Mouse (Mus musculus): ENCODE results near the gene Npm3. TPM values are rescaled to one million over a fixed set of nuclear protein-coding genes. Genes with fewer than 3 reads are reported as not detected.

Gene Npm3
- total and polyA plus RNA-seq, 2 experiments from 2014 or later = 5.6 to 35.7 TPM

GRCm38 (mm10) chr19:45742218-45742983 lies 7.0 kb downstream of the Npm3 start, which contains the start of gene Fgf8:
TSS of gene Fgf8 (minus strand) at chr19:45742915.
- no peaks in the 10 kb centered on the region for H3K36me3 ChIP-seq (ENCODE audit: insufficient read depth, low read length)
- no peak for DNase-seq (ENCODE audit: low spot score)
- H3K27ac ChIP-seq = no peak within 1 kb of the TSS
- TF ChIP-seq CTCF (IDR thresholded peaks at IDR 0.05; ENCODE audit: low read depth) = no peak
- no peak for ATAC-seq
- peak within 1 kb of the TSS; percentile 40 for H3K4me3 ChIP-seq (ENCODE audit: low read length)
- H3K9me3 ChIP-seq (ENCODE audit: low read length) = no peaks in the 10 kb centered on the region
- peak within 1 kb of the TSS; percentile 24; the same call in 1 of the 2 replicates for H3K9ac ChIP-seq (replicated peaks; ENCODE audit: low read length)
- peaks cover 10% of the 10 kb centered on the region for H3K4me1 ChIP-seq (ENCODE audit: insufficient read depth, low read length)
- WGBS = 1% methylated on average over 53 of the region's 68 CpGs
- H3K4me2 ChIP-seq (ENCODE audit: low read depth, low read length) = peak within 1 kb of the TSS; percentile 71
- peaks cover 66% of the 10 kb centered on the region for H3K27me3 ChIP-seq (ENCODE audit: insufficient read depth, low read length)

GRCm38 (mm10) chr19:45741431-45742217 lies 7.8 kb downstream of the Npm3 start:
- H3K27me3 ChIP-seq (ENCODE audit: insufficient read depth, low read length) = peaks cover 69% of the 10 kb centered on the region
- WGBS = 2% methylated on average over 45 of the region's 45 CpGs
- no peak for ATAC-seq
- no peak for DNase-seq (ENCODE audit: low spot score)
- no peak overlapping the region for H3K27ac ChIP-seq
- no peak for TF ChIP-seq CTCF (IDR thresholded peaks at IDR 0.05; ENCODE audit: low read depth)
- peak overlapping the region; percentile 40 for H3K4me3 ChIP-seq (ENCODE audit: low read length)
- H3K9ac ChIP-seq (replicated peaks; ENCODE audit: low read length) = no peak overlapping the region
- no peaks in the 10 kb centered on the region for H3K9me3 ChIP-seq (ENCODE audit: low read length)
- H3K4me2 ChIP-seq (ENCODE audit: low read depth, low read length) = peak overlapping the region; percentile 71
- H3K36me3 ChIP-seq (ENCODE audit: insufficient read depth, low read length) = no peaks in the 10 kb centered on the region
- peaks cover 17% of the 10 kb centered on the region for H3K4me1 ChIP-seq (ENCODE audit: insufficient read depth, low read length)

- H3K4me3 ChIP-seq (ENCODE audit: low read length) = no peak overlapping the region
- H3K36me3 ChIP-seq (ENCODE audit: insufficient read depth, low read length) = no peaks in the 10 kb centered on the region
- ATAC-seq (no peak), DNase-seq (ENCODE audit: low spot score) (no peak)
- H3K27me3 ChIP-seq (ENCODE audit: insufficient read depth, low read length) = peaks cover 71% of the 10 kb centered on the region
- H3K9me3 ChIP-seq (ENCODE audit: low read length) = no peaks in the 10 kb centered on the region
- H3K4me2 ChIP-seq (ENCODE audit: low read depth, low read length) = no peak overlapping the region
- no peak overlapping the region for H3K9ac ChIP-seq (replicated peaks; ENCODE audit: low read length)
- H3K27ac ChIP-seq = no peak overlapping the region
- H3K4me1 ChIP-seq (ENCODE audit: insufficient read depth, low read length) = peaks cover 17% of the 10 kb centered on the region
- 9% methylated on average over 7 of the region's 7 CpGs for WGBS
- no peak for TF ChIP-seq CTCF (IDR thresholded peaks at IDR 0.05; ENCODE audit: low read depth)
Measured at GRCm38 (mm10) chr19:45740817-45741216, 8.6 kb downstream of the Npm3 start.

- H3K36me3 ChIP-seq (ENCODE audit: insufficient read depth, low read length) = no peaks in the 10 kb centered on the region
- no peak overlapping the region for H3K4me3 ChIP-seq (ENCODE audit: low read length)
- H3K27ac ChIP-seq = no peak overlapping the region
- no peak for ATAC-seq
- H3K9me3 ChIP-seq (ENCODE audit: low read length) = no peaks in the 10 kb centered on the region
- TF ChIP-seq CTCF (IDR thresholded peaks at IDR 0.05; ENCODE audit: low read depth) = no peak
- DNase-seq (ENCODE audit: low spot score) = no peak
- peaks cover 17% of the 10 kb centered on the region for H3K4me1 ChIP-seq (ENCODE audit: insufficient read depth, low read length)
- H3K27me3 ChIP-seq (ENCODE audit: insufficient read depth, low read length) = peaks cover 75% of the 10 kb centered on the region
- H3K4me2 ChIP-seq (ENCODE audit: low read depth, low read length) = no peak overlapping the region
- no peak overlapping the region for H3K9ac ChIP-seq (replicated peaks; ENCODE audit: low read length)
- 6% methylated on average over 13 of the region's 13 CpGs for WGBS
Measured at GRCm38 (mm10) chr19:45740233-45740632, 9.2 kb downstream of the Npm3 start.

GRCm38 (mm10) chr19:45738521-45738920 lies 10.9 kb downstream of the Npm3 start:
- Histone ChIP-seq H3K9me3 (ENCODE audit: low read length) (no peaks in the 10 kb centered on the region), H3K9ac (replicated peaks; ENCODE audit: low read length) (no peak overlapping the region), H3K36me3 (ENCODE audit: insufficient read depth, low read length) (no peaks in the 10 kb centered on the region), H3K27me3 (ENCODE audit: insufficient read depth, low read length) (peaks cover 72% of the 10 kb centered on the region), H3K27ac (no peak overlapping the region), H3K4me1 (ENCODE audit: insufficient read depth, low read length) (peaks cover 17% of the 10 kb centered on the region), H3K4me2 (ENCODE audit: low read depth, low read length) (no peak overlapping the region), H3K4me3 (ENCODE audit: low read length) (no peak overlapping the region)
- ATAC-seq (no peak), DNase-seq (ENCODE audit: low spot score) (no peak)
- WGBS = 61% methylated on average over 5 of the region's 5 CpGs
- no peak for TF ChIP-seq CTCF (IDR thresholded peaks at IDR 0.05; ENCODE audit: low read depth)

- H3K27ac ChIP-seq = no peak overlapping the region
- H3K4me2 ChIP-seq (ENCODE audit: low read depth, low read length) = no peak overlapping the region
- ATAC-seq (no peak), DNase-seq (ENCODE audit: low spot score) (no peak)
- H3K36me3 ChIP-seq (ENCODE audit: insufficient read depth, low read length) = no peaks in the 10 kb centered on the region
- no peaks in the 10 kb centered on the region for H3K9me3 ChIP-seq (ENCODE audit: low read length)
- peaks cover 76% of the 10 kb centered on the region for H3K27me3 ChIP-seq (ENCODE audit: insufficient read depth, low read length)
- 58% methylated on average over 10 of the region's 10 CpGs for WGBS
- no peak overlapping the region for H3K9ac ChIP-seq (replicated peaks; ENCODE audit: low read length)
- no peak for TF ChIP-seq CTCF (IDR thresholded peaks at IDR 0.05; ENCODE audit: low read depth)
- H3K4me1 ChIP-seq (ENCODE audit: insufficient read depth, low read length) = peaks cover 17% of the 10 kb centered on the region
- H3K4me3 ChIP-seq (ENCODE audit: low read length) = no peak overlapping the region
Measured at GRCm38 (mm10) chr19:45737846-45738484, 11.4 kb downstream of the Npm3 start.

Data from hindbrain, postnatal 0 days (tissue).